Mouse (Mus musculus): ENCODE data around the gene Gpsm3.

- TF ChIP-seq POLR2A (IDR thresholded peaks at IDR 0.05; ENCODE audit: insufficient read depth, low read depth, low read length) = no peak
- TF ChIP-seq EP300 (IDR thresholded peaks at IDR 0.05; ENCODE audit: insufficient read depth, low read depth, low read length) = no peak
- no peak for TF ChIP-seq CTCF (IDR thresholded peaks at IDR 0.05)
Observed at GRCm38 (mm10) chr17:34546797-34547196, 42.8 kb upstream of the Gpsm3 start.
